Mouse (Mus musculus): ENCODE data around the gene Hspb8.
"Not testable (repeated sequence)": the region's sequence is repeated elsewhere in the genome, so short reads cannot be mapped to it uniquely, and the experiment has no call there.

Gene Hspb8

DNA sequence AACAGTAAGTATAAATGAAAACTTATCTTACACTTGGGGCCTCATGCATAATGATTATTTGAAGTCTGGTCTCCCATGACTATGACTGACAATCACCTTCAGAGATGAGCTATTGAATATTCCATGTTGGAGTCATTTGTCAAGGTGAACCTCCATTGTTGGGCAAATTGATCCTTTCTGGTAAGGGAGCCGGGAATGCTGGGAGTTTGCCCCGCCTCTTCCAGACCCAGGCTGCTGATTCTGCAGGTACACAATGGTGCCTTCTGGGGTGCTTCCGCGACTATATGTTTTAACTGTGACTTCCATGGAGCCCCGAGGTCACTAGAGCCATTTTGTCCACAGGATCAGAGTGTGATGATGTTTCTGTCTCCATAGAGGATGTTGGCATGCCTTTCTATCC, 26.6 kb downstream of the Hspb8 start:
- no peak for DNase-seq (ENCODE audit: extremely low read depth, insufficient read length, low spot score)

DNA sequence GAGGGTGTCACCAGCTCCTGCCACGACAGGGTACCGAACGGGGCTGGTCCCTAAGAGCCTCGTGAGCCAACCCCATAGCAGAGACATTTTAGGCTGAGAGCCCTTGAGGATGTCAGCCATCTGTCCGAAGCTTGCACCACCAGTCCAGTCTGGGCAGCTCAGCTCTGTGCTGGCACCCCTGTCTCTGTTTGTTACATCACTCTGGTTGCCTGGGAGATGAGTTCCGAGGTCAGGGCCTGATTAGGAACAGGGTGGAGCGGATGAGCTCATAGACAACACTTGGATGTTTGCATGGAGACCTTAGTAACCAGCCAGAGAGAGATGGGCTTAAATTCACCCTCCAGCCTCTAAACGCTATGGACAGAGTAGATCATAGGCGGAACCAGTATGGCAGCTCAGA, 30.1 kb downstream of the Hspb8 start:
- DNase-seq (ENCODE audit: extremely low read depth, insufficient read length, low spot score) = no peak

DNA sequence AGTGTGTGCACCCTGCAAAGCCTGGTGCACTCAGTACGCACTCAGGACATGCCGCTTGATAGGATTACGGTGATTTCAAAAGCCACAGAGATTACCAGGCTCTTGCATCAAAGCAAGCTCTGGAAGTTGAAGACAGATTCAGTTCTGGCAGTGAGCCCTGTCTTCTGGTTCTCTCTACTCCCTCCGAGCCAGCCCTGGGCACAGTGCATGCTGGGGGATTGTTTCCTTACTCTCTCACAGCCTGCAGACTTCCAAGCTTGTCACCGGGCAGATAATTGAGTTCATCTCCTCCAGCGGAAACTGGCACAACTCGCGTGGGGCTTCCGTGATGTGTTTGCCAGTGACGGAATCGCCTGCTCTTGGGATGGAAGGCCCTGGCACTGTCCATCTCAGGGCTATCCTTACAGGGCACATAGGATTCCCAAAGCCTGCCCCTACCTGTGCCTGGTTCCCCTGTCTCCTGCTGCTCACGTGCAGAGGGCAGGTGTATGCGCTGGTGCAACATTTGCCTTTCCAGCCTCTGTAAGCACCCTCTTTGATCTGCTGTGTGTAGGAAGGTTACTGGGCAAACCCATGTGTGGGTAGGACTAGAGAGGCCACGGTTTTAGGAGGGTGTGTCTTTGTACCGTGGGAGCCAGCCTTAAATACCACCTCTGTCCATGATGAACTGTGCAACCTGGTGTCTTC, 32.7 kb downstream of the Hspb8 start:
- DNase-seq (ENCODE audit: extremely low read depth, insufficient read length, low spot score) = no peak

DNA sequence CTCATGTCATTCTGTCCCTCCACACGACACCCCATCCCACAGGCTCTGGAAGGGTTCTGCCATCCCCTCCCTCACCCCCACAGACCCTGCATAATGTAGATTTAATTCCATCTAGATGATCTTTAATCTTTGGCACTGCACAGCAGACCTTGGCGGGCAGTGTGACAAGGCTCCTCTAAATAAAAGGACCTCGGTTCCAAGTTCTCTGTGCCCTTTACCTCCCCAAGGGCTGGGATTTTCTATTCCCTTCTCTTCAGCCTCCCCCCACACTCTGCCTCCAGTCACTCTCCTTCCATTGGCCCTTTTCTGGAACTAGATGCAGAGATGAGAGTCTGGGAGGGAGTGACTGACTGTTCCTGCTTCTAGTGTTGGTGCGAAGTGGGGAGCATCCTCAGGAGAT, 33.3 kb downstream of the Hspb8 start:
- no peak for DNase-seq (ENCODE audit: extremely low read depth, insufficient read length, low spot score)

DNA sequence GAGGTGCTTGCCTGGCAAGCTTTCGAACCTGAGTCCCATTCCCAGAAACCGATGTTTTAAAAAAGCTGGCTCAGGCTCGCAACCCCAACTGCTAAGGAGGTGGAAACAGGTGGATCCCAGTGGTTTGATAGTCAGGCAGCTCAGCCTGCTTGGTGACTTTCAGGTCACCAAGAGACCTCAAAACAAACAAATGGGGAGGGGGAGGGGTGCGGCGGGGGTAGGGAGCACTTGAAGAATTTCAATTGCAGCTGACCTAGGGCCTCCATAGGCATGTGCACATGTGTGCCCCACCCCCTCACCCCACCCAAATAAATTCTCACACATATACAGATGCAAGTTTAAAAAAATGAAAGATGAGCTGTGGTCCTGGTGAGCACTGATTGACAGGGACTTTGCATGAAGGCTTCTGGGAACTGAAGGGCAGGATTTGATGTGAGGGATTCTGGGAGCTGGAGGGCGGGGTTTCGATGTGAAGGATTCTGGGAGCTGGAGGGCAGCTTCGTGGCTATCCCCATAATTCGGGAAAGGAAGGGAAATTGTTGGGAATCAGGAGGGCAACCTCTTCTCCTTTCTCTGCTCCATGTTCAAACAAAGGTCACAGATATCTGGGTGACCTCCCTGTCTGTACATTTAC, 35.2 kb downstream of the Hspb8 start:
- DNase-seq (ENCODE audit: extremely low read depth, insufficient read length, low spot score) = no peak

DNA sequence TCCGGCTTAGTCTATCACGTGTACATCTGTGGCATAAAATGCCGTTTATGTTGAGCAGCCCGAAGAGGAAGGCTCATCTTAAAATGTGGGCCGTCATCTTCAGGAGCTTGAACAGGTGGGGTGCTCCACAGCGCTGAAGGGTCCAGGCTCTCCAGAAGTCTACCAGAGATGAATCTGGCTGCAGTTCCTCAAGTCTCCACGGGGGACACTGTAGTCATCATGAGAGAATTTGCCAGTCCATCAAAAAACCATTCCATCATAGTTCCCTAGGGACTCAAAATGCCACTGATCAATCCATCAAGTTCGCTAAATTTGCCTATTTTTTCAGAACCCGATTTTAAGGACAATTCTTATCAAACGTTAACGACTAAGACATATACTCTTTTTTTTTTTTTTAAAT, 36.6 kb downstream of the Hspb8 start:
- DNase-seq (ENCODE audit: extremely low read depth, insufficient read length, low spot score) = no peak

DNA sequence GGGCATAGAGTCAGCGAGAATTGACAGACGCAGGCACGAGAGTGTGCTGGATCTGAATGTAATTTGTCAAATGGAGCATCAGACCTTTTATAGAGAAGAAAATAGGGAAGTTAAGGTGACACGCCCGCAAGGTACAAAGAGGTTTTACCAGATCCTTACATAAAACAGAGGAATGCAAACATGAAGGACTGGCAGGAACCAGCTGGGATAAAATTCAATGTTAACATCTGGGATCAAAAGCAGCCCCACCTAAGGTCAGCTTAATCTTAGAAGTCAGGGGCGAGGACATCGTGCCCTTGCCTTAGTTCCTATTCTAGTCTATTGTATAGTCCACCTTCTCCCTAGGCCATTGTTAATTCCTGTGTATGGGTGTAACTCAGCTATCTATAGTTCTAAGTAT, 40.0 kb downstream of the Hspb8 start:
- not testable (repeated sequence) for DNase-seq (ENCODE audit: extremely low read depth, insufficient read length, low spot score)

DNA sequence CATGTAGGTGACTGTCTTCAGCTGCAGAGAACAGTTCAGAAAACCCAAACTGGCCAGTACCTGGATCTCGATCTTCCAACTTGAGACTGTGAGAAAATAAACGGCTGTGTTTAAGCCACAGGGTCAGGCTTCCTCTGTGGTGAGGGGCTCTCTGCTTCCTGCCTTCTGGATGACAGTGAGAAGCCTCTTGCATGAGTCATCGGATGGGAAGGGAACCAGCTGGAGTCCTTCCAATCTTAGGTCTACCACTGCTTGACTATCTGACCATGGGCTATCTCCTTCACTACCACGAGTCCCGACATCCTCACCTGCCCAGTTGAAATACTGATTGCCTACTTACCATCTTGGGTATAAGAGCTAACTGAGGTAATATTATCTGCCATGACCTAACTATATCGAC, 40.9 kb downstream of the Hspb8 start:
- DNase-seq (ENCODE audit: extremely low read depth, insufficient read length, low spot score) = no peak

DNA sequence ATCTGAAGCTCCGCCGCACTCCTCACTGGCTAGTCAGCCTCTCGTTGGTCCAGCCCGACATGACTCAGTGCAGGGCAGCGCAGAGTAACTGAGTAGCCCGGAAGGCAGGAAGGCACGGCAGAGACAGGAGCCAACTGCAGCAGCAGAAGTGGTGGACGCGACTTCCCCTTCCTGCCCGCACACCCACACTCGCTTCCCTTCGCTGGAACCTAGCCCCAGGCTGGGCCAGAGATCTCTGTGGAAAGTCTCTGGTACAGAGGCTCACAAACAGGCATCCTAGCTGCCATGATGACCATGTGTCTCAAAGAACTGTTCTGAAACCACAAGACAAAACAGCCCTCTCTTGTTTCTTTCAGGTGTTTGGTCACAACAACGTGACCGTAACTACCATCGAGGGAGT, 41.4 kb downstream of the Hspb8 start:
- peak; percentile 72 for DNase-seq (ENCODE audit: extremely low read depth, insufficient read length, low spot score)

DNA sequence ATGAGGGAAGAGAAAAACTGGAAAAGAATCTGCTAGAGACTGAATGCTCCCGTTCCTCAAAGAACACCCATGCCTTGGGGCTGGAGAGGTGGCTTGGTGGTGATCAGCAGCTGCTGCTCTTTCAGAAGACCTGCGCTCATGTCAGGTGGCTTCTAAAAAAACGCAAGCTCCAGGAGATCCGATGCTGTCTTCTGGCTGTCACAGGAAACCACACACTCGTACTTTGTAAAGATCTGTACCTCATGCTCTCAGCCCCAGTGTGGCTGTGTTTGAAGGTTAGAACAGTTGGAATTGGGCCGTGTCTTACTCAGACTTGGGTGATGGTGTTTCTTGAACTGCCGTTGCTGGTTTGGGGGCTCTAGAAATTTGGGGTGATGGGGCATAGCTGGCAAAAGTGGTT, 42.3 kb downstream of the Hspb8 start:
- DNase-seq (ENCODE audit: extremely low read depth, insufficient read length, low spot score) = no peak

DNA sequence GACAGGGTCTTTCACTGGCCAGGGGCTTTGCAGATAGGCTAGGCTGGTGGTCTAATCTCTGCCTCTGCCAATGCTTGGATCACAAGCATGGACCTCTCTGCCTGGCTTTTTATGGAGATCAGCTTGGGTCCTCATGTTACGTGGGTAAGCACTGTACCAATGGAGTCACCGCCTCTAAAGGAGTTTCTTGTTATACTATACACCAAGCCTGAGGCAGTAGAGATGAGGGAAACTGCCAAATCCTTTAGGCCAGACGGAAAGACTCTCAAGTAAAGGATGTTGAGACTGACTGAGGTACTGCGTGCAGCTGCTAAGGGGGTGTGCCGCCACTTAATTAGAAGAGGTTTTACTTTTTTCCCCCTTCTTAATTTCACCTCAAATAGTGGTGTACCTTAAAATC, 43.8 kb downstream of the Hspb8 start:
- no peak for DNase-seq (ENCODE audit: extremely low read depth, insufficient read length, low spot score)

DNA sequence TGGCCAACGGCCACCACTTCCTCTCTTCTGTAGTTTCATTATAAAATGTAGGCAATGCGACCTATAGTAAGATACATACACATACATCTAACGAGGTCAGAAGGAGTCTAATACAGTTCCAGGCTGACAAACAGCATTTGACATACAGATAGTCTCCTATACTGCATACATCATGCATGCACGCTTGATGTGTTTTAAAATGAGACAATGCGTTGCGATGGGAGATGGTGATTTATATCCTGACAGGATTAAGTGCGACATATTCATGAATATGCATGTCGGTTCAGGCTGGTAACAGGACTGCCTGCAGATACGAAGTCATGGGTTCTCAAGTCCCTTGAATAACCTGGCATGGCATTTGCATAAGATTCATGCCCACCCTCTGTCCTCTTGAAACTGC, 54.7 kb downstream of the Hspb8 start:
- DNase-seq (ENCODE audit: extremely low read depth, insufficient read length, low spot score) = no peak

DNA sequence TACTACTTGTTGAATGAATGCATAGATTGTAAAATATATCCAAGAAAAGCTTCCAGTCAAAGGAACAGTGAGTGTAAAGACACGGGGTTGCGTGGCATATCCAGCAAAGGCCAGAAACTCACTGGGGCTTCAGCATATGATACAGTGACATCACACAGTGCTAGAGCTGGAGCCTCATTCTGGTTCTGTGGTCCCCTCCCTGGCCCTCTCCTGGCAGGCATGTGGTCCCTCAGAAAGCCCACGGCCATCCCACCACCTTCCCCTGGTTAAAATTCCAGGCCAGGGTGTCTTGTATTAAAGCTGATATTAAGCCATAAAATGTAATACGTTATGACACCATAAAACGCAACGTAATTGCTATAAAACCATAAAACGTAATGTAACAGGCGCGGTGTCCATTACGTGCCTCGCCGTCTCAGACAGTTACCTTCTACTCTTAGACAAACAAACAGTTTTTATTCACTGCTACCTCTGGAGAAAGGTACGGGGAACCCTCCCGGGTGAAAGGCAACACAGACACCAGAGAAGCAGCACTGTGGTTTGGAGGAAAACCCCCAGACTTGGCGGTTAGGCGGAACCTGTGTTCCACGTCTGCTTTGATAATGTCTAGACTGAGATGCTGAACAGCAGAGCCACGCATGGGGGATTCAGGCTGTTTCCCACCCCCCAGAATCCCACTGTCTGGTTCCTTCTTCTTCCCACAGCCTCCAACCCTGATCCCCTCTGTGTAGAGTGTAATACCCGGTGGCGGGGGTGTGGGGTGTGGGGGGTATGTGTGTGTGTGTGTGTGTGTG, 55.6 kb downstream of the Hspb8 start:
- no peak for DNase-seq (ENCODE audit: extremely low read depth, insufficient read length, low spot score)

DNA sequence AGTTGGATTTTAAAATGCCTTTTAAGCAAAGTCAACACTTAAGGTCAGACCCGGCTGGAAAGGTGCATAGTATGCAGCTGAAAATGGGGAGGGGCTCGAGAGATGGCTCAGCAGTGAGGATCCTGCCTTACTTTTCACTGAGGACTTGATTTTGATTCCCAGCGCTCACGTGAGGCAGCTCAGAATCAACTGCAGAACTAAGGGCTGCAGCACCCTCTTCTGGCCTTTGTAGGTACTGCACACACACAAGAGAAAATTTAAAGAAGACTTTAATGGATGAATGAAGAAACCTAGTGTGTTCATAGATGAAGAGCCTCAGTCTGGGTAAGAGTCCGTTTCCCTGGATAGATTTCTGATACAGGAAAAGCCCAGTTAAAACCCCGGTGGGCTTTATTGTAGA, 61.3 kb downstream of the Hspb8 start:
- no peak for DNase-seq (ENCODE audit: extremely low read depth, insufficient read length, low spot score)

DNA sequence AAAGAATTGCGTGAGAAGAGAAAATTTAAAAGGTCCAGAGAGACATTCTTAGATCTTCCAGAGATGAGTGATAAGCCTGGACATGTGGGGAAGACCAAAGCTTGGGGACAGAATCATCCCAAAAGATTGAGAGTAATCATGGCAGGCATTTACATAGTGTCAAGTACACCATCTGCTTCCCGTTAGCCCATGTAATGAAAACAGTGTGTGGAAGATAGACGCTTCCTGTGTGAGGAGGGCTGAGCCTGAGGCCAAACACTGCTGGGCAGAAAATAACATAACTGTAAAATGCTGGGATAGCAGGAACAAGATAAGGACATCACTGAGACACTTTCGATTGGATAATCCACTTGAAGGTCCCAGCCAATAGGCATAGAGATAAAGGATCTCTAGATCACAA, 61.9 kb downstream of the Hspb8 start:
- no peak for DNase-seq (ENCODE audit: extremely low read depth, insufficient read length, low spot score)

All from 3134 (cell line).